Mouse (Mus musculus): Measurements from ENCODE around the gene Zfyve26. TPM values are rescaled to one million over a fixed set of nuclear protein-coding genes. Genes with fewer than 3 reads are reported as not detected.

The Zfyve26 gene
- total RNA-seq, 2 experiments from 2014 or later = 14.2 to 17.6 TPM

Other genes starting within 250 kb of the Zfyve26 start
- gene Pigh, start 206.7 kb downstream of the Zfyve26 start, total RNA-seq (2021) = 1 to 10 TPM; 2.9 to 3.5 TPM
- not detected for gene Arg2, start 165.5 kb downstream of the Zfyve26 start, total RNA-seq (2021)
- 10 to 100 TPM; 84.1 to 92.4 TPM for gene Vti1b, start 123.6 kb downstream of the Zfyve26 start, total RNA-seq (2021)
- gene Rdh11, start 104.0 kb downstream of the Zfyve26 start, total RNA-seq (2021) = 1 to 10 TPM; 3.3 to 3.5 TPM
- not detected for gene Rdh12, start 87.4 kb downstream of the Zfyve26 start, total RNA-seq (2021)
- under 1 TPM; 0.53 to 0.60 TPM for gene Rad51b, start 978 bp upstream of the Zfyve26 start, total RNA-seq (2021)

Measured in heart, postnatal 36 days (tissue).